Mouse (Mus musculus) CD4-positive helper T cell, adult 2 months (primary cell): ENCODE data around the gene Fnip2.

Experiments
- DNase-seq: peaks from one replicate; pipeline ENCODE4 v3.0.0-alpha.2; 2012; ENCODE audit warnings: low read depth, missing footprints, low spot score

Gene Fnip2

GRCm38 (mm10) chr3:79528451-79528850 lies 39.1 kb downstream of the Fnip2 start:
- no peak for DNase-seq

- DNase-seq = no peak
Measured at GRCm38 (mm10) chr3:79527921-79528320, 39.7 kb downstream of the Fnip2 start.

- DNase-seq = no peak
Measured at GRCm38 (mm10) chr3:79527521-79527920, 40.1 kb downstream of the Fnip2 start.

GRCm38 (mm10) chr3:79523349-79523748 lies 44.2 kb downstream of the Fnip2 start:
- DNase-seq = no peak

GRCm38 (mm10) chr3:79519862-79520261 lies 47.7 kb downstream of the Fnip2 start:
- DNase-seq = no peak

GRCm38 (mm10) chr3:79518761-79519527 lies 48.7 kb downstream of the Fnip2 start:
- DNase-seq = no peak

GRCm38 (mm10) chr3:79517884-79518591 lies 49.6 kb downstream of the Fnip2 start:
- no peak for DNase-seq

GRCm38 (mm10) chr3:79516958-79517357 lies 50.6 kb downstream of the Fnip2 start:
- DNase-seq = no peak

GRCm38 (mm10) chr3:79516099-79516920 lies 51.3 kb downstream of the Fnip2 start:
- DNase-seq = no peak

- no peak for DNase-seq
Measured at GRCm38 (mm10) chr3:79514304-79514703, 53.3 kb downstream of the Fnip2 start.

GRCm38 (mm10) chr3:79501166-79501728 lies 66.3 kb downstream of the Fnip2 start:
- DNase-seq = no peak

GRCm38 (mm10) chr3:79500279-79500678 lies 67.3 kb downstream of the Fnip2 start:
- no peak for DNase-seq

GRCm38 (mm10) chr3:79496668-79497067 lies 70.9 kb downstream of the Fnip2 start:
- no peak for DNase-seq

GRCm38 (mm10) chr3:79495151-79495550 lies 72.4 kb downstream of the Fnip2 start:
- no peak for DNase-seq

- DNase-seq = no peak
Measured at GRCm38 (mm10) chr3:79494028-79494427, 73.6 kb downstream of the Fnip2 start.

- DNase-seq = no peak
Measured at GRCm38 (mm10) chr3:79493064-79493463, 74.5 kb downstream of the Fnip2 start.

- peak; percentile 32 for DNase-seq
Measured at GRCm38 (mm10) chr3:79491614-79492013, 76.0 kb downstream of the Fnip2 start.

GRCm38 (mm10) chr3:79490102-79490501 lies 77.5 kb downstream of the Fnip2 start:
- no peak for DNase-seq

GRCm38 (mm10) chr3:79488025-79488424 lies 79.6 kb downstream of the Fnip2 start:
- DNase-seq = no peak

GRCm38 (mm10) chr3:79484286-79485063 lies 83.1 kb downstream of the Fnip2 start:
- no peak for DNase-seq

GRCm38 (mm10) chr3:79478880-79479279 lies 88.7 kb downstream of the Fnip2 start:
- no peak for DNase-seq
